Mouse (Mus musculus): ENCODE data around the gene Kcnh4. TPM values are rescaled to one million over a fixed set of nuclear protein-coding genes. Genes with fewer than 3 reads are reported as not detected.

Gene Kcnh4
- polyA plus RNA-seq, 1 experiment from 2014 or later: not detected

- no peaks in the 10 kb centered on the region for H3K36me3 ChIP-seq (ENCODE audit: control insufficient read depth, insufficient read depth)
- WGBS: 64% methylated on average over 7 of the region's 7 CpGs
- no peaks in the 10 kb centered on the region for H3K9me3 ChIP-seq (replicated peaks; ENCODE audit: control insufficient read depth, low read length)
- no peak overlapping the region for H3K4me2 ChIP-seq (ENCODE audit: low read depth, low read length)
- no peak overlapping the region for H3K9ac ChIP-seq (ENCODE audit: low read length)
- no peak for ATAC-seq (replicated peaks; ENCODE audit: extremely low read depth, insufficient read depth, low FRiP score)
- peaks cover 12% of the 10 kb centered on the region for H3K4me1 ChIP-seq (ENCODE audit: control insufficient read depth, insufficient read depth, low read length)
- no peak overlapping the region for H3K4me3 ChIP-seq (ENCODE audit: low read length)
- H3K27ac ChIP-seq (ENCODE audit: low read length): no peak overlapping the region
- peaks cover 19% of the 10 kb centered on the region for H3K27me3 ChIP-seq (ENCODE audit: control insufficient read depth, insufficient read depth, low read length)
Observed at GRCm38 (mm10) chr11:100690389-100690788, 69.4 kb downstream of the Kcnh4 start.

Other genes starting within 250 kb of the Kcnh4 start
- gene Acly, start 231.9 kb downstream of the Kcnh4 start, polyA plus RNA-seq (2015; fragmentation: Nextera tagmentation; extraction: Ambion mirVana): 64.4 and 67.1 TPM in 2 replicates
- 0.85 and 0.94 TPM in 2 replicates for gene Ttc25, start 214.3 kb downstream of the Kcnh4 start, polyA plus RNA-seq (2015; fragmentation: Nextera tagmentation; extraction: Ambion mirVana)
- 24.8 and 32.1 TPM in 2 replicates for gene Cnp, start 185.0 kb downstream of the Kcnh4 start, polyA plus RNA-seq (2015; fragmentation: Nextera tagmentation; extraction: Ambion mirVana)
- 78.8 and 81.5 TPM in 2 replicates for gene Nkiras2, start 140.7 kb downstream of the Kcnh4 start, polyA plus RNA-seq (2015; fragmentation: Nextera tagmentation; extraction: Ambion mirVana)
- 219 and 228 TPM in 2 replicates for gene Dnajc7, start 139.8 kb downstream of the Kcnh4 start, polyA plus RNA-seq (2015; fragmentation: Nextera tagmentation; extraction: Ambion mirVana)
- gene Zfp385c, start 67.5 kb downstream of the Kcnh4 start, polyA plus RNA-seq (2015; fragmentation: Nextera tagmentation; extraction: Ambion mirVana): 0.26 and 0.60 TPM in 2 replicates
- gene Dhx58, start 55.7 kb downstream of the Kcnh4 start, polyA plus RNA-seq (2015; fragmentation: Nextera tagmentation; extraction: Ambion mirVana): 1.5 and 2.6 TPM in 2 replicates
- gene Kat2a, start 47.5 kb downstream of the Kcnh4 start, polyA plus RNA-seq (2015; fragmentation: Nextera tagmentation; extraction: Ambion mirVana): 30.5 and 31.7 TPM in 2 replicates
- 0.24 TPM in 1 of 2 replicates, not detected in the other for gene Hspb9, start 46.1 kb downstream of the Kcnh4 start, polyA plus RNA-seq (2015; fragmentation: Nextera tagmentation; extraction: Ambion mirVana)
- gene Rab5c, start 21.7 kb downstream of the Kcnh4 start, polyA plus RNA-seq (2015; fragmentation: Nextera tagmentation; extraction: Ambion mirVana): 17.9 and 19.9 TPM in 2 replicates
- gene Hcrt, start 3.0 kb upstream of the Kcnh4 start, polyA plus RNA-seq (2015; fragmentation: Nextera tagmentation; extraction: Ambion mirVana): not detected in 2 replicates
- gene Ghdc, start 11.0 kb upstream of the Kcnh4 start, polyA plus RNA-seq (2015; fragmentation: Nextera tagmentation; extraction: Ambion mirVana): 7.1 and 7.7 TPM in 2 replicates
- 31.3 and 36.5 TPM in 2 replicates for gene Stat5b, start 90.8 kb upstream of the Kcnh4 start, polyA plus RNA-seq (2015; fragmentation: Nextera tagmentation; extraction: Ambion mirVana)
- 10.1 and 15.1 TPM in 2 replicates for gene Stat5a, start 99.4 kb upstream of the Kcnh4 start, polyA plus RNA-seq (2015; fragmentation: Nextera tagmentation; extraction: Ambion mirVana)
- gene Stat3, start 179.6 kb upstream of the Kcnh4 start, polyA plus RNA-seq (2015; fragmentation: Nextera tagmentation; extraction: Ambion mirVana): 60.4 and 64.9 TPM in 2 replicates
- 428 and 460 TPM in 2 replicates for gene Cavin1, start 210.9 kb upstream of the Kcnh4 start, polyA plus RNA-seq (2015; fragmentation: Nextera tagmentation; extraction: Ambion mirVana)
- gene Atp6v0a1, start 249.5 kb upstream of the Kcnh4 start, polyA plus RNA-seq (2015; fragmentation: Nextera tagmentation; extraction: Ambion mirVana): 50.7 and 53.6 TPM in 2 replicates

Data from heart, embryonic 16.5 days (tissue).